Mouse (Mus musculus) neural tube, embryonic 12.5 days (tissue): ENCODE data around the gene Gm29427. TPM values are rescaled to one million over a fixed set of nuclear protein-coding genes. Genes with fewer than 3 reads are reported as not detected.

Experiments used
- ATAC-seq: fragments of 200-750 bp; cut with Nextera tagmentation; 2 replicates; pipeline ENCODE4 v1.8.0; 2017; ENCODE audit warnings: low read depth, mild to moderate bottlenecking, moderate TSS enrichment, moderate library complexity; ENCODE audit not compliant: low FRiP score
- H3K27ac ChIP-seq: fragments of 300-500 bp; sonication (generic); 2 replicates; pipeline ENCODE4 v1.5.1; 2016
- H3K27me3 ChIP-seq: fragments of 300-500 bp; sonication (generic); replicated peaks from 2 replicates; pipeline ENCODE4 v1.6.1; 2016; ENCODE audit warnings: mild to moderate bottlenecking
- H3K36me3 ChIP-seq: fragments of 300-500 bp; sonication (generic); 2 replicates; pipeline ENCODE4 v1.6.1; 2016; ENCODE audit warnings: mild to moderate bottlenecking
- H3K4me1 ChIP-seq: fragments of 300-500 bp; sonication (generic); 2 replicates; pipeline ENCODE4 v1.6.1; 2016
- H3K4me2 ChIP-seq: fragments of 300-500 bp; sonication (generic); replicated peaks from 2 replicates; pipeline ENCODE4 v1.6.1; 2016; ENCODE audit warnings: mild to moderate bottlenecking
- H3K4me3 ChIP-seq: fragments of 300-500 bp; sonication (generic); 2 replicates; pipeline ENCODE4 v1.5.1; 2016
- H3K9ac ChIP-seq: fragments of 300-500 bp; sonication (generic); 2 replicates; pipeline ENCODE4 v1.6.1; 2016; ENCODE audit warnings: mild to moderate bottlenecking
- H3K9me3 ChIP-seq: fragments of 300-500 bp; sonication (generic); 2 replicates; pipeline ENCODE4 v1.6.1; 2016; ENCODE audit warnings: mild to moderate bottlenecking
- WGBS: fragments of 180-500 bp; shearing (Covaris S2); methylation state at CpG from one replicate; pipeline ENCODE4 v1.1.7; 2016; 5-methylcytosine and 5-hydroxymethylcytosine counted together
- polyA plus RNA-seq: library from polyadenylated mRNA; unstranded; fragments of >200 nt; fragmentation: Nextera tagmentation; extraction: Ambion mirVana; gene quantifications from 2 replicates; pipeline ENCODE4 v1.2.1, GENCODE M21; 2016

Gm29427 gene
- polyA plus RNA-seq, 1 experiment from 2014 or later = not detected

- no peak for ATAC-seq
- 79% methylated on average over 4 of the region's 4 CpGs for WGBS
- H3K27ac ChIP-seq = no peak overlapping the region
- no peak overlapping the region for H3K4me2 ChIP-seq
- no peaks in the 10 kb centered on the region; the same call in 1 of the 2 replicates for H3K4me1 ChIP-seq
- H3K4me3 ChIP-seq = no peak overlapping the region
- no peaks in the 10 kb centered on the region for H3K36me3 ChIP-seq
- no peaks in the 10 kb centered on the region for H3K27me3 ChIP-seq
- no peak overlapping the region for H3K9ac ChIP-seq
- H3K9me3 ChIP-seq = no peaks in the 10 kb centered on the region
Measured at GRCm38 (mm10) chr1:130740227-130740648, 24.6 kb upstream of the Gm29427 start.

- Histone ChIP-seq H3K36me3 (no peaks in the 10 kb centered on the region), H3K9ac (no peak overlapping the region), H3K27me3 (no peaks in the 10 kb centered on the region), H3K4me3 (no peak overlapping the region), H3K4me1 (no peaks in the 10 kb centered on the region; the same call in 1 of the 2 replicates), H3K27ac (no peak overlapping the region), H3K9me3 (no peaks in the 10 kb centered on the region), H3K4me2 (no peak overlapping the region)
- ATAC-seq = no peak
- 83% methylated on average over 3 of the region's 3 CpGs for WGBS
Measured at GRCm38 (mm10) chr1:130739636-130740035, 24.0 kb upstream of the Gm29427 start.

- H3K27me3 ChIP-seq = no peaks in the 10 kb centered on the region
- ATAC-seq = no peak
- H3K9me3 ChIP-seq = no peaks in the 10 kb centered on the region
- no peak overlapping the region for H3K4me2 ChIP-seq
- no peaks in the 10 kb centered on the region for H3K36me3 ChIP-seq
- no peak overlapping the region for H3K4me3 ChIP-seq
- no peak overlapping the region for H3K27ac ChIP-seq
- H3K4me1 ChIP-seq = no peaks in the 10 kb centered on the region; the same call in 1 of the 2 replicates
- H3K9ac ChIP-seq = no peak overlapping the region
- 86% methylated on average over 3 of the region's 3 CpGs for WGBS
Measured at GRCm38 (mm10) chr1:130738551-130739106, 23.0 kb upstream of the Gm29427 start.

GRCm38 (mm10) chr1:130737916-130738315 is 22.3 kb upstream of the Gm29427 start:
- H3K4me2 ChIP-seq = no peak overlapping the region
- no peak overlapping the region for H3K9ac ChIP-seq
- H3K4me1 ChIP-seq = no peaks in the 10 kb centered on the region; the same call in 1 of the 2 replicates
- no peak overlapping the region for H3K27ac ChIP-seq
- ATAC-seq = no peak
- H3K27me3 ChIP-seq = no peaks in the 10 kb centered on the region
- no peaks in the 10 kb centered on the region for H3K36me3 ChIP-seq
- WGBS = 92% methylated on average over 7 of the region's 7 CpGs
- no peaks in the 10 kb centered on the region for H3K9me3 ChIP-seq
- no peak overlapping the region for H3K4me3 ChIP-seq

GRCm38 (mm10) chr1:130737411-130737881 is 21.8 kb upstream of the Gm29427 start:
- Histone ChIP-seq H3K9ac (no peak overlapping the region), H3K4me2 (no peak overlapping the region), H3K27ac (no peak overlapping the region), H3K4me1 (no peaks in the 10 kb centered on the region; the same call in 1 of the 2 replicates), H3K9me3 (no peaks in the 10 kb centered on the region), H3K4me3 (no peak overlapping the region), H3K27me3 (no peaks in the 10 kb centered on the region), H3K36me3 (no peaks in the 10 kb centered on the region)
- ATAC-seq = no peak
- WGBS = 31% methylated on average over 11 of the region's 11 CpGs

- H3K9me3 ChIP-seq = no peaks in the 10 kb centered on the region
- H3K27ac ChIP-seq = no peak overlapping the region
- H3K9ac ChIP-seq = no peak overlapping the region
- 86% methylated on average over 8 of the region's 8 CpGs for WGBS
- no peak overlapping the region for H3K4me2 ChIP-seq
- no peak for ATAC-seq
- H3K27me3 ChIP-seq = no peaks in the 10 kb centered on the region
- H3K4me1 ChIP-seq = no peaks in the 10 kb centered on the region; the same call in 1 of the 2 replicates
- no peak overlapping the region for H3K4me3 ChIP-seq
- H3K36me3 ChIP-seq = no peaks in the 10 kb centered on the region
Measured at GRCm38 (mm10) chr1:130734852-130735251, 19.3 kb upstream of the Gm29427 start.

- Histone ChIP-seq H3K4me2 (no peak overlapping the region), H3K9ac (no peak overlapping the region), H3K27ac (no peak overlapping the region), H3K27me3 (no peaks in the 10 kb centered on the region), H3K4me3 (no peak overlapping the region), H3K4me1 (no peaks in the 10 kb centered on the region; the same call in 1 of the 2 replicates), H3K36me3 (no peaks in the 10 kb centered on the region), H3K9me3 (no peaks in the 10 kb centered on the region)
- 85% methylated on average over 5 of the region's 5 CpGs for WGBS
- no peak for ATAC-seq
Measured at GRCm38 (mm10) chr1:130734452-130734851, 18.9 kb upstream of the Gm29427 start.

GRCm38 (mm10) chr1:130733671-130734070 is 18.1 kb upstream of the Gm29427 start:
- Histone ChIP-seq H3K27me3 (no peaks in the 10 kb centered on the region), H3K4me3 (no peak overlapping the region), H3K27ac (no peak overlapping the region), H3K4me2 (no peak overlapping the region), H3K9ac (no peak overlapping the region), H3K36me3 (no peaks in the 10 kb centered on the region), H3K9me3 (no peaks in the 10 kb centered on the region), H3K4me1 (no peaks in the 10 kb centered on the region; the same call in 1 of the 2 replicates)
- WGBS = 91% methylated on average over 4 of the region's 4 CpGs
- ATAC-seq = no peak

- H3K36me3 ChIP-seq = no peaks in the 10 kb centered on the region
- no peaks in the 10 kb centered on the region; the same call in 1 of the 2 replicates for H3K4me1 ChIP-seq
Measured at GRCm38 (mm10) chr1:130732706-130733658, 17.4 kb upstream of the Gm29427 start.

GRCm38 (mm10) chr1:130731741-130732337 is 16.2 kb upstream of the Gm29427 start, which contains the start of gene AA986860:
Gene AA986860 (plus strand): TSS chr1:130731976.
- ATAC-seq = 0 out of 2 replicates have a peak, but pooled peaks have one; percentile 48
- no peaks in the 10 kb centered on the region for H3K36me3 ChIP-seq
- no peak within 1 kb of the TSS for H3K9ac ChIP-seq
- no peak within 1 kb of the TSS for H3K4me3 ChIP-seq
- peak within 1 kb of the TSS; percentile 40 for H3K4me2 ChIP-seq
- WGBS = 5% methylated on average over 10 of the region's 10 CpGs
- no peaks in the 10 kb centered on the region for H3K9me3 ChIP-seq
- no peaks in the 10 kb centered on the region for H3K27me3 ChIP-seq
- no peak within 1 kb of the TSS for H3K27ac ChIP-seq
- no peaks in the 10 kb centered on the region for H3K4me1 ChIP-seq

More at GRCm38 (mm10) chr1:130732706-130733658, 17.4 kb upstream of the Gm29427 start:
- no peak overlapping the region for H3K4me2 ChIP-seq
- no peak overlapping the region for H3K27ac ChIP-seq
- H3K9ac ChIP-seq = no peak overlapping the region
- H3K9me3 ChIP-seq = no peaks in the 10 kb centered on the region
- no peak for ATAC-seq
- no peaks in the 10 kb centered on the region for H3K27me3 ChIP-seq
- H3K4me3 ChIP-seq = no peak overlapping the region
- WGBS = 90% methylated on average over 13 of the region's 13 CpGs

GRCm38 (mm10) chr1:130729153-130729552 is 13.6 kb upstream of the Gm29427 start, which contains the start of gene Pfkfb2:
Gene Pfkfb2 (minus strand): TSS chr1:130729253.
- H3K9me3 ChIP-seq = no peaks in the 10 kb centered on the region
- no peak within 1 kb of the TSS for H3K27ac ChIP-seq
- no peak for ATAC-seq
- H3K27me3 ChIP-seq = no peaks in the 10 kb centered on the region
- H3K4me1 ChIP-seq = no peaks in the 10 kb centered on the region
- H3K36me3 ChIP-seq = no peaks in the 10 kb centered on the region
- H3K9ac ChIP-seq = no peak within 1 kb of the TSS
- 83% methylated on average over 2 of the region's 2 CpGs for WGBS
- H3K4me2 ChIP-seq = no peak within 1 kb of the TSS
- H3K4me3 ChIP-seq = no peak within 1 kb of the TSS

- Histone ChIP-seq H3K36me3 (no peaks in the 10 kb centered on the region), H3K27me3 (no peaks in the 10 kb centered on the region), H3K4me1 (no peaks in the 10 kb centered on the region), H3K9ac (no peak overlapping the region), H3K4me2 (no peak overlapping the region), H3K27ac (no peak overlapping the region), H3K4me3 (no peak overlapping the region), H3K9me3 (no peaks in the 10 kb centered on the region)
- ATAC-seq = no peak
- 93% methylated on average over 3 of the region's 3 CpGs for WGBS
Measured at GRCm38 (mm10) chr1:130728708-130729107, 13.1 kb upstream of the Gm29427 start.
